Mouse (Mus musculus): ENCODE data around the gene Cep295nl. TPM values are rescaled to one million over a fixed set of nuclear protein-coding genes. Genes with fewer than 3 reads are reported as not detected.
"Not testable (repeated sequence)": the region's sequence is repeated elsewhere in the genome, so short reads cannot be mapped to it uniquely, and the experiment has no call there.

Cep295nl gene
- total RNA-seq, 1 experiment from 2014 or later = 0.67 TPM

DNA sequence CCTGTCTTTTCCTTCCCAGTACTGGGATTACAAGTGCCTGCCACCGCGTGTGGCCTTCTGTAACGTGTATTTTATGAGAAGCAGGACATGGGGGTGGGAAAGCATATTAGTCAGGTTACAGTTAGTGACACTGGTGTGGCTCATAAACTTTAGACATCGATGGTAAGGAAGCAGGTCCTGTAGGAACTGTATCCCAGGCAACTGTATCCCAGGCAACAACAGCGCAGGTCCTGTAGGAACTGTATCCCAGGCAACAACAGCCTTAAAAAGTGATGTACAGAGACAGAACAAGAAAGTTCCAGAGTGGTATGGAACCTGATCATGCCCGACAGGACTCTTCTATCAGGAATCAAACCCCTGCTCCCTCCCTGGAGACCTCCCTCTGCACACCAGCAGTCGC lies 20.8 kb downstream of the Cep295nl start:
- no peak for DNase-seq

DNA sequence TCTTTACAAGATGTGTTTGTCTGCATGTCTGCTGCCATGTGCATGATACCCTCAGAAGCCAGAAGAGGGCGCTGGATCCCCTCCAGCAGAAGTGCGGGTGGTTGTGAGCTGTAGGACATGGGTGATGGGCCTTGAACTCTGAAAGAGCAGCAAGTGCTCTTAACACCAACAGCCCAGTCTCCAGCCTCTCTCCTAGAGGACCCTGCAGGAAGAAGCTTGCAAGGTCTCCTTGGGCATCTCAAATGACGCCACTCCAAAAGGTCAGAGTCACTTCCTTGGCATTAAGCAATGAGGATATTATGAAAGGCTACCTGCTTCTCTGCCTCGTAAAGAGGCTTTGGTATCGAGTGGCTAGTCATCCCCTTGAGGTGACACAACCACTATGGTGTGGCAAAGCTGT lies 23.6 kb downstream of the Cep295nl start:
- peak; percentile 76 for DNase-seq

DNA sequence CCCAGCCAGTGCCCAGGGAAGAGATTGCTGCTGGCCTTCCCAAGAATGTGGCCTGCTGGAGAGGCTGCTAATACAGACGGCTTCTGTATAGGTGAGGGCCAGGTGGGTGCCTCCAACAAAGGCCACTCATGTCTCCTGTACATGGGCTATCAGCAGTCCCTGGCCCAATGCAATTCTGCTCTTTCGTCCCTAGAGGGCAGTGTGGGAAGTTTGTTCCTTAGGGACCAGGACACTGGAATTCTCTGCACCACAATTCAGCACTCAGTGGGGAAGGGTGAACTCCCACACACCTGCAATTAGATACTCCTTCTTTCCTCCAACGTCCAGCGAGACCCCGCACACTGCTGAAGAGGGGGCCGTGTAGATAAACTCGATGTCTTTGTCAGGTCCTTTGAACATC lies 25.2 kb downstream of the Cep295nl start:
- DNase-seq = peak; percentile 73

DNA sequence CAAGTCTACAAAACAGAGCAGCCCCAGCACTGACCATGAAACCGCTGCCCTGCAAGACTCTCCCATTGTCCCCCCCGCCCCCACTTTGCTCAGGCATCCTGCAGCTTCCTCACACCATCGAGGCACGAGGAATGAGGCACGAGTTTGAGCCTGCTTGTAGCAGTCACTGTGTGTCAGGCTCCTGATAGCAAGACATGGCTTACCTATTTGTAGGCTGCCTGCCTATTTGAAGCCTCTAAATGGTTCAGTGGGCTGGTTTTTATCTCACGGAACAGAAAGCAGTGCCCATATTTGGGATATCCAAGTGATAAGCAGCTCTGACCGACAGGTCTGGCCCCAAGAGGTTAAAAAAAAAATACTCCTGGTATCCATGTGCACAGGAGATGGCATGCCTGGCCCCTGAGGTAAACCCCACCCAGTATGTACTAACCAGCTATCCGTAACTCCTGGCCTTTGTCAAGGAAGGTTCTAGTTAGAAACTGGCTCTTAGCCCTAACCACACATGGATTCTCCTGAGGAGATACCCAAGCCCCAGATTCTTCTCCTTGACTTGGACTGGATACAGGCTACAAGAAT lies 26.0 kb downstream of the Cep295nl start:
- no peak for DNase-seq

DNA sequence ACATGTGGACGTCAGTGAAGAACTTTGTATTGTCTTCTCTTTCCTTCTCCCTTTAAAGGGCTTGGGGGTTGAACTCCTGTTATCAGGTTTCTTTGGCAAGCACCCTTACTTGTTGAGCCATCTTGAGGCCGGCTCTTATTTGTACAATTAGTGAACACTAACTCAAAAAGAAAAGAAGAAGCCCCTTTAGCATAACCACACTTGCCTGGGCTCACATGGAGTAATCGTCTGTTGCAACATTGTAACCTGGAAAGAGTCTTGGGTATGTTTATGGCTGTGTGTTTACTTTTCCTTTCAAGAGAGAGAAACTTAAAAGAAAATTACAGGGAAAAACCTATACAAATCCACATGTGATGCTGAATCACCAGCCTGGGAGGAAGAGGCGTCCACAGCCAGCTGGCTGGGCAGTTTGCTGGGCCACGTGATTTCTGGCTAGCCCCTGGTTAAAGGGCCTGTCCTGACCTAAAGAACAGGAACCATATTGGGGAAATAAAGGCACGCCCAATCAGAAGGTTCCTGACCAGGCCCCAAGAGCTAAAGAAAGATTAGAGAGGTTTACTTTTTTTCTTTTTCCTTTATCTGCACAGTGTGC lies 30.1 kb downstream of the Cep295nl start:
- DNase-seq = no peak

DNA sequence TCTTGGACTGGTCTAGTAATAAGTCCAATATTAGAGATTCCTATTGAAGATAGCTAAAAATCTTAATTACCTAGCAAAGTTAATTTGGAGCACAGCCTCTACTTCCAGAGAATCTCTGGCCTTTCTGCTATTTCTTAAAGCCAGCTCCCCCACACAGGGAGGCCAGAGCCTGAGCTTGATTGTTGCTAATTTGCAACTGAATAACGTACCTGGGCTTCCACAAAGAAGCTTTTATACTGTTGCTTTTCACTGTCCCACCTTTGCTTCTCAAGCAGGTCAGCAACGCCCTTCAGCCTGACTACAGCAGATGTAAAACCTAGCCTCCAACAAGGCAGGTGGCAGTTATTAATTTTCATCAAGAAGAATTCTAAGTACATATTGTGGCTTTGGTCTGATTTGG lies 34.3 kb downstream of the Cep295nl start:
- DNase-seq = not testable (repeated sequence)

DNA sequence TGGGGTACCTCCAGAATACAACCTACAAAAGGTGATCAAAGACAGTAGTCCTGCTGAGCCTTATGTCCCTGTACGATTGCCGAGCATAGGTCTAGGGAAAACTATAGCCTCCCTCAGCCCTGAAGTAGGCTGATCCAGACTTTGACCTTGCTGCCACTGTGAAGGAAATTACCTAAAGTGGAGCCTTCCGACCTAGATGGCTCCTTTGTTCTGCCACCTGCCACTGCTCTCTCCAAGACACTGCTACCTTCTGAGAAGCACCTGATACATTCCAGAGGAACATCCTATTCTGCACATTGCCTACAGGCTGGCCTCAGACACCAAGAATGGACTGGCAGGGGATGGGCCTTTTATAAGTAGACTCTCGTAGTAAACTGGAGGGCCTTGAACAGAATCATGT lies 38.3 kb downstream of the Cep295nl start:
- not testable (repeated sequence) for DNase-seq

DNA sequence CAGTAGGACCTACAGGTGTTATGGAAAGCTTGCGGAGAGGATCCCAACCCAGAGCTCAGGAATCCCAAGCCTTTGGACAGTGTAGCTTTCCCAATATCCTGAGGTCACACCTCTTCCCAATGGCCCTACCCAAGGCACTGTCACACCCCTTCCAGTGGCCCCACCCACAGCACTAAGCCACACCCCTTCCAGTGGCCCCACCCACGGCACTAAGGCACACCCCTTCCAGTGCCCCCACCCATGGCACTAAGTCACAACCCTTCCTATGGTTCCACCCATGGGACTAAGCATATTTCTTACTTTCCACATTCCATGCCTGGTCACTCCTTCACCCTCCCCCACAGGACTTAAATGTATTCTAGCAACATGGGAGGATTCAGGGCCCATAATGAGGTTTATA lies 43.5 kb downstream of the Cep295nl start:
- DNase-seq = no peak

DNA sequence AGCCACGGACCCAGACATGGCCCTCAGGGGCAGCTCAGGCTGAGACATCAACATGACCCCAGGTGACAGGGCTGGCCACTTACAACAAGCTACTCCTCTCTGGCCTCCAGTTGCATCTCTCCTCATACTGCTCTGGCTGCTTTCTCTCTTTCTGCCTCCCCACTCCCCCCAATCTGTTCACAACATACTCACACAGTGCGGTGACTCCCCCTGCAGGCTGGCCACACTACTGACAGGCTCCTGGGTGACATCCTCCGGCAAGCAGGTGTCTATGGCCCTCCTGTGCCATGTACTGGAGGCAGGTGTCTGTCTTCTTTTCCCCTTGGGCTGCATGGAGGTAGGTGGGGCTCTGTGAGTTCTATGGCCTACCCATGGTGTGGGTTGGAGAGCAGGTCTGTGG lies 44.3 kb downstream of the Cep295nl start:
- DNase-seq = no peak

DNA sequence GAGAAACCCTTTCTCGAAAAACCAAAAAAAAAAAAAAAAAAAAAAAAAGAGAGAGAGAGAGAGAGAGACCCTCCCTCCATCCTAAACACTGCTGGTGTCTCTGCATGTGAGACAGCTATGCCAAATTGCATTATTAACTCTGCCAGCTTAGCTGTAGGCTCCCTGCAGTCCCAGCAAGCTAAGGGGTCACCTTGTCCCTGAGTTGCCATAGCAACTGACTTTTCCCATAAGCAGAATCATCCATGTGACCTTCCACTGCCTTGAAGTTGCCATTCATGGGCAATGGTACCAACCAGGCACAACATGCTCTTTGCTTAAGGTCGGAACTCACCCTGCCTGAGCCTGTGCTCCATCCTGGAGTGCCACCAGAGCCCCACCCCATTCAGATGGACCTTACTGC lies 47.3 kb downstream of the Cep295nl start:
- DNase-seq = no peak

DNA sequence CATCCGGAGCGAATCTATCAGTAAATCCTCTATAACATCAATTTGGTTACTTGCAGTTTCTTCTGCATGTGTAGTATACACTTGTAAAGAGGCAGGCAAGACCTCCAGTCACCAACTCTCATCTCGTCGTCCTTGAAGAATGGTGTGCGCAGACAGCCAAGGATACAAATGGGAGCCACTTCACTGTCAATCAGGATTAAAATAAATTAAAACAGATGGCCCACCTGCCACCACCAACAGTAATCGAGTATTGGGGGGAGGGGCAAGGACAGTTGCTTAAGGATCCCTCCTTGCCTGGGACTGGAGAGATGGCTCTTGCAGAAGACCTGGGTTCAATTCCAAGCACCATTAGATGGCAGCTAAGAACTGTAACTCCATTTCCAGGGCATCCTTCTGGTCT lies 49.6 kb downstream of the Cep295nl start:
- DNase-seq = no peak

DNA sequence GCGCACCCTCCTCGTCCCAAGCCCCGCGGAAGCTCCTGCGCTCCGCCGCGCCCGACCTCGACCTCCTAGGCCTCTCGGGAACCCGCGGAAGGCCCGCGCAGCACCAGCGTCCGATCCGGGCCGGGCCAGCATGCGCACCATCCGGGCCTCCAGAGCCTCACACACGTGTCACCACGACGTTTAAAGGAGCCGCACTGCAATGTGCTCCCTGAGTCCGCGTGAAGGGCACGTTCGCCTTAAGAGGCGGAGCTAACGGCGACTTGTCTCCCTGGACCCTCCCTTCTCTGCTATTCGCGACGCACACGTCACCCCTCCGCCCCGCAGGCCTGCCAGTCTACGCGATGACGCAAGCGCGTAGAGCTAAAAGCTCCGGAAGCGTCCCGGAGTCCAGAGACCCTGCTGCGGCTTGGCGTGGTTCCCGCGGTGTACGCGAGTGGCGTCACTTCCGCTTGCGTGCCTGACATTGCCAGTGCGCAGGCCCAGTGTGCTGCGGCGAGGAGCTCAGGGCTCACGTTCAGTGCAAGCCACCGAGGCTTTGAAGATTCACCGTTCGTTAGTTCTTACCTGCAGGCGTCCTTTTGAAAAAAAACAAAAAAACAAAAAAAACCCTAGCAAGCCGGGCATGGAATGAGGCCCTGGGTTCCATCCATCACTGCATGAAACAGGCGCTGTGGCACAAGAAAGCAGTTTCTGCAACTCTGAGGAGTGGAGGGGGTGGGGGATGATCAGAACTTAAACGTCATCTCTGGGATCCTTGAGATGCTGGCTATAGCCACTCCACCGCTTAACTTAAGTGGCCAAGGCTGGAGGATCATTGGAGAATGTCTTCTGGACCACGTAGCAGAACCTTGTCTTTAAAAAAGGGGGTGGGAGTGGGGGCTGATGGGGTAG lies 52.1 kb downstream of the Cep295nl start, which contains the start of gene Usp36:
Gene Usp36 (minus strand): TSS at position 246 of the 891 bp plus-strand sequence.
- DNase-seq = peak; percentile 100

DNA sequence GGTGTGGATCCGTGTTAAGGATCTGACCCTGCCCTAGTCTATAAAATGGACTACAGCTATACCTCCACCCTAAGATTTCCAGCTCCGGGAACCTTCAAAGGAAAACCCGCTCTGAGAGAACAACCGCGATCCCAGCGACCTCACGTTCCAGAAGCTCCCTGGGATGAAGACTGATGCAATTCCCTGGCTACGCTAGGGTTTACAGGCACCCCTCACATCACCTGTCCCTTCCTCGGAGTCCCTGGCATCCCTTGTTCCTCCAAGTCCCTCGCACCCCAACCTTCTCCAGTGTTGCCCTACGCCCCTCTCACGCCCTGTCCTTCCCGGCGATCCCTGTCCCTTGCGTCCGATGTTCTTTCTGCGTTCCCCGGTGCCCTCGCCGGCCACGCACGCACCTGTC lies 52.7 kb downstream of the Cep295nl start:
- no peak for DNase-seq

DNA sequence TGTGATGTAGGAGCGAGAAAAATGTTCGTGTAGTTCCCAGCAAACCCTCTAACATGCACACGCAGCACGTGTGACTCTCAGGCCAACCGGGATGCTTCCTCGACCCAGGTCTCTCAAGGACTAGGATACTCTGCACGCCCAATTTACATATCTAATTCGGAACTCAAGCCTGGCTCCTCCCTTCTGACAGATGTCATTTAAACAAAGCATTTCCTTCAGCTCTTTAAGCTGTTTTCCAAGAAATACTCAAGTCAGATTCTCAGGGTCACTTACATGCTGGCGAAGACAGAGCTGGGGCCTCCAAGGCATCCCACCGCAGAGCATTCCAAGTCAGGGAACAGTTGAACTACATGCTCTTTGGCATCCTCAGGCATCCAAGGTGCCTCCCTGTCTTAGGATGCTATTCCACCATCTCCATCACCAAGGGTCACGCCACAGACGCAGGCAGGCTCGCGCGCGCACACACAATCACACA lies 53.2 kb downstream of the Cep295nl start:
- DNase-seq = peak; percentile 45

DNA sequence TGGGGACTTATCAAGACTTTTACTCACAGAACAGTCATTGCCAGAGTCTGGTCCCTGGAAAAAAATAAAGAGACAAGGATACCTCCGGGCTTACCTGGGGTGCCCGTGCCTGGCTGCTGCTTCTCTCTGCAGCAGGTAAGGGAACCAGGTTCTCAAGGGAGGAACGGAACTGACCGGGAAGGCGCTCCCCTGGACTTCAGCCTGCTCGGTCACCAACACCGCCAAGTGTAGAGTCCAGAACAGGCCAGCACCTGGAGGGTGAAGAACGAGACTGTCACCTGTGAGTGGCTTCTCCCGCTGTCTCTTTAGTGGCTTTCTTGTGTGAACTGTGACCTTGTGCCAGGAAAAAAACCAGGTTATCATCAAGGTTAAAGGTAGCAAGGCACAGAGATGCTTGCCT lies 54.7 kb downstream of the Cep295nl start:
- DNase-seq = no peak

DNA sequence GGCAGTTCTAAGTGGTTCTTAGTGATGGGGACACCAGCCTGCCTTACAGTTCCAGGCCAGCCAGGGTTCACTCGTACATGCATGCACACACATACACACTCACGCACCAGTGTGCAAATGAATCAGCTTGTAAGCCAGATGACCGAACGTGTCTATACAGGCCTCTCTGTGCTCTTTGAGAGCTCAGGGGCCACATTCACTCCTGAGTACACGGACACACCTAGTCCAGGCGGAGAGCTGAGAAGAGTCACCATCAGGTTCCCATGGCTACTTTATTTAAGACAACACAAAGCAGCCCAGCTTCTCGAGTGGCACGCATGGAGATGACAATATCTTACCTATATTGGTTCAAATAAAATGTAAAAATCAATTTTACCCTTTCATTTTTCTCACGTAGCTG lies 55.9 kb downstream of the Cep295nl start:
- DNase-seq = no peak

DNA sequence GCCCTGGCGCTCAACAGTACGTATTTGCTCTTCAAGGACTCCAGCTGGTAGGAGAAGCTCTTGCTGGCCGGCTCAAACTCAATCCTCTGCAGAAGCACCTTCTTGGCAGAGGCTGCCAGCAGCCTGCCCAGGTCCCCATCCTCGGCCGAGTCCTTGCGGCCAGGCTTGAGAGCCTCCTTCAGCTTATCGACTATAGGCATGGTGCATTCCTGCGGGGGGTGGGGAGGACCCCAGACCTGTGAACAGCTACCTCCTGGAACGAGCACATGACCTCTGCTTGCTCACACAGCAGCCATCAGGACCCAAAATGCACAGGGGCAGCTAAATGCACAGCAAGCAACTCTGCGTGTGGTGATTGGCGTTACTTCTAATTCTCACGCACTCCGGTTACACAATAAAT lies 56.5 kb downstream of the Cep295nl start:
- no peak for DNase-seq

Other genes starting within 250 kb of the Cep295nl start
- 0.08 and 0.15 TPM in 2 replicates for gene Dnah17, start 211.9 kb downstream of the Cep295nl start, total RNA-seq (2021)
- gene Cyth1, start 93.9 kb downstream of the Cep295nl start, total RNA-seq (2021) = 48.7 and 60.8 TPM in 2 replicates
- 23.0 and 24.2 TPM in 2 replicates for gene Usp36, start 52.3 kb downstream of the Cep295nl start, total RNA-seq (2021)
- gene Timp2, start 13.2 kb upstream of the Cep295nl start, total RNA-seq (2021) = 78.9 and 94.3 TPM in 2 replicates
- 51.1 and 59.7 TPM in 2 replicates for gene Lgals3bp, start 59.6 kb upstream of the Cep295nl start, total RNA-seq (2021)
- gene Cant1, start 76.6 kb upstream of the Cep295nl start, total RNA-seq (2021) = 25.3 and 28.4 TPM in 2 replicates
- 23.7 and 29.2 TPM in 2 replicates for gene C1qtnf1, start 85.7 kb upstream of the Cep295nl start, total RNA-seq (2021)
- 12.1 and 12.4 TPM in 2 replicates for gene Engase, start 134.3 kb upstream of the Cep295nl start, total RNA-seq (2021)

Data from adrenal gland, postnatal 14 days (tissue).